Mouse (Mus musculus) stomach, embryonic 15.5 days (tissue): ENCODE measurements around the gene 6430531B16Rik. TPM values are rescaled to one million over a fixed set of nuclear protein-coding genes. Genes with fewer than 3 reads are reported as not detected.
A peak's percentile ranks its signal among the peaks of the same experiment; 100 is the strongest.

Experiments
- microRNA counts: library from miRNA; unstranded; fragments of <30 nt; microRNA quantifications from one replicate; lab custom pipeline; 2016
- microRNA-seq: library from miRNA; unstranded; fragments of <30 nt; microRNA quantifications from one replicate; pipeline ENCODE4, GENCODE M21; 2016
- polyA plus RNA-seq: library from polyadenylated mRNA; unstranded; fragments of >200 nt; fragmentation: Nextera tagmentation; extraction: Ambion mirVana; gene quantifications from 2 replicates; pipeline ENCODE4 v1.2.1, GENCODE M21; 2015

The 6430531B16Rik gene
- polyA plus RNA-seq, 1 experiment from 2014 or later: 0.21 TPM

MicroRNA genes within 50 kb of the gene (microRNA counts, 519-probe panel; counts per million panel counts)
- microRNA mmu-miR-202-3p (lab: Ali Mortazavi, UCI) (2,085 counts per million, percentile 28 among the panel's probes with 10 or more counts), microRNA mmu-miR-202-5p (lab: Ali Mortazavi, UCI) (2,483 counts per million, percentile 55 among the panel's probes with 10 or more counts)

Small RNA genes lying within 50 kb of the gene (microRNA-seq; reads per million reads assigned to microRNA genes)
- not detected for gene Mir202
- gene Mir7062: not detected
- not detected for gene mmu-mir-7686

Other genes with a start within 250 kb of the 6430531B16Rik start
- gene Adgra1, start 144.6 kb downstream of the 6430531B16Rik start, polyA plus RNA-seq: 0.53 and 0.64 TPM in 2 replicates
- gene Kndc1, start 84.1 kb downstream of the 6430531B16Rik start, polyA plus RNA-seq: 0.14 and 0.34 TPM in 2 replicates
- 0.10 TPM in 1 of 2 replicates, not detected in the other for gene Utf1, start 35.0 kb downstream of the 6430531B16Rik start, polyA plus RNA-seq
- gene Adam8, start 13.8 kb upstream of the 6430531B16Rik start, polyA plus RNA-seq: 2.5 and 2.7 TPM in 2 replicates
- 34.8 and 35.7 TPM in 2 replicates for gene Zfp511, start 57.6 kb upstream of the 6430531B16Rik start, polyA plus RNA-seq
- gene Tubgcp2, start 57.9 kb upstream of the 6430531B16Rik start, polyA plus RNA-seq: 43.8 and 44.8 TPM in 2 replicates
- not detected in 2 replicates for gene Msx3, start 70.3 kb upstream of the 6430531B16Rik start, polyA plus RNA-seq
- 3.4 and 3.6 TPM in 2 replicates for gene Caly, start 103.8 kb upstream of the 6430531B16Rik start, polyA plus RNA-seq
- gene Prap1, start 114.6 kb upstream of the 6430531B16Rik start, polyA plus RNA-seq: 165 and 169 TPM in 2 replicates
- gene Fuom, start 123.7 kb upstream of the 6430531B16Rik start, polyA plus RNA-seq: 32.4 and 41.4 TPM in 2 replicates
- 30.6 and 33.7 TPM in 2 replicates for gene Paox, start 137.0 kb upstream of the 6430531B16Rik start, polyA plus RNA-seq
- gene Echs1, start 137.7 kb upstream of the 6430531B16Rik start, polyA plus RNA-seq: 155 and 165 TPM in 2 replicates
- 23.5 and 26.9 TPM in 2 replicates for gene Mtg1, start 158.8 kb upstream of the 6430531B16Rik start, polyA plus RNA-seq
- gene Sprn, start 176.1 kb upstream of the 6430531B16Rik start, polyA plus RNA-seq: 1.0 and 1.4 TPM in 2 replicates
- gene Olfr522, start 186.0 kb upstream of the 6430531B16Rik start, polyA plus RNA-seq: not detected in 2 replicates
- not detected in 2 replicates for gene Olfr523, start 194.5 kb upstream of the 6430531B16Rik start, polyA plus RNA-seq
- gene Olfr524, start 227.2 kb upstream of the 6430531B16Rik start, polyA plus RNA-seq: not detected in 2 replicates
- 0.08 and 0.17 TPM in 2 replicates for gene Cd163l1, start 239.5 kb upstream of the 6430531B16Rik start, polyA plus RNA-seq